Mouse (Mus musculus): ENCODE data around the gene Aph1a. TPM values are rescaled to one million over a fixed set of nuclear protein-coding genes. Genes with fewer than 3 reads are reported as not detected.
"Not testable (repeated sequence)": the region's sequence is repeated elsewhere in the genome, so short reads cannot be mapped to it uniquely, and the experiment has no call there.

The Aph1a gene
- total RNA-seq, 2 experiments from 2014 or later, result 62.7 to 64.4 TPM

GRCm38 (mm10) chr3:95914706-95915105 lies 20.9 kb downstream of the Aph1a start:
- DNase-seq (ENCODE audit: low spot score in 2 of 2), result no peak

GRCm38 (mm10) chr3:95916760-95917159 lies 23.0 kb downstream of the Aph1a start:
- DNase-seq (ENCODE audit: low spot score in 2 of 2), result no peak

- not testable (repeated sequence) for DNase-seq (ENCODE audit: low spot score in 2 of 2)
Observed at GRCm38 (mm10) chr3:95920532-95920931, 26.8 kb downstream of the Aph1a start.

- not testable (repeated sequence) for DNase-seq (ENCODE audit: low spot score in 2 of 2)
Observed at GRCm38 (mm10) chr3:95923429-95923828, 29.7 kb downstream of the Aph1a start.

- no peak for DNase-seq (ENCODE audit: low spot score in 2 of 2)
Observed at GRCm38 (mm10) chr3:95924185-95924584, 30.4 kb downstream of the Aph1a start.

- DNase-seq (ENCODE audit: low spot score in 2 of 2), result no peak
Observed at GRCm38 (mm10) chr3:95925087-95925486, 31.3 kb downstream of the Aph1a start.

- DNase-seq (ENCODE audit: low spot score in 2 of 2), result no peak
Observed at GRCm38 (mm10) chr3:95928261-95928657, 34.5 kb downstream of the Aph1a start.

GRCm38 (mm10) chr3:95928658-95929503 lies 35.1 kb downstream of the Aph1a start, which contains the start of gene Anp32e:
Gene Anp32e, plus strand, starts transcription at chr3:95929246.
- peak; percentile 92 to 96 for DNase-seq (ENCODE audit: low spot score in 2 of 2)

GRCm38 (mm10) chr3:95929581-95930470 lies 36.1 kb downstream of the Aph1a start:
- DNase-seq (ENCODE audit: low spot score in 2 of 2), result peak; percentile 14 to 36

- DNase-seq (ENCODE audit: low spot score in 2 of 2), result no peak
Observed at GRCm38 (mm10) chr3:95930471-95930789, 36.7 kb downstream of the Aph1a start.

GRCm38 (mm10) chr3:95931471-95931870 lies 37.7 kb downstream of the Aph1a start:
- no peak for DNase-seq (ENCODE audit: low spot score in 2 of 2)

- DNase-seq (ENCODE audit: low spot score in 2 of 2), result no peak
Observed at GRCm38 (mm10) chr3:95932157-95932556, 38.4 kb downstream of the Aph1a start.

- no peak for DNase-seq (ENCODE audit: low spot score in 2 of 2)
Observed at GRCm38 (mm10) chr3:95932566-95932965, 38.8 kb downstream of the Aph1a start.

- DNase-seq (ENCODE audit: low spot score in 2 of 2), result no peak
Observed at GRCm38 (mm10) chr3:95933111-95933750, 39.5 kb downstream of the Aph1a start.

GRCm38 (mm10) chr3:95934448-95934847 lies 40.7 kb downstream of the Aph1a start:
- no peak for DNase-seq (ENCODE audit: low spot score in 2 of 2)

GRCm38 (mm10) chr3:95938217-95938616 lies 44.4 kb downstream of the Aph1a start:
- no peak for DNase-seq (ENCODE audit: low spot score in 2 of 2)

- DNase-seq (ENCODE audit: low spot score in 2 of 2), result no peak
Observed at GRCm38 (mm10) chr3:95938835-95939234, 45.1 kb downstream of the Aph1a start.

GRCm38 (mm10) chr3:95942749-95943148 lies 49.0 kb downstream of the Aph1a start:
- no peak for DNase-seq (ENCODE audit: low spot score in 2 of 2)

GRCm38 (mm10) chr3:95943226-95943625 lies 49.5 kb downstream of the Aph1a start:
- no peak for DNase-seq (ENCODE audit: low spot score in 2 of 2)

GRCm38 (mm10) chr3:95944742-95945141 lies 51.0 kb downstream of the Aph1a start:
- no peak for DNase-seq (ENCODE audit: low spot score in 2 of 2)

GRCm38 (mm10) chr3:95945731-95946240 lies 52.0 kb downstream of the Aph1a start:
- no peak for DNase-seq (ENCODE audit: low spot score in 2 of 2)
